Mouse (Mus musculus): ENCODE results near the gene Gm10142. TPM values are rescaled to one million over a fixed set of nuclear protein-coding genes. Genes with fewer than 3 reads are reported as not detected.
A peak's percentile ranks its signal among the peaks of the same experiment; 100 is the strongest.
"Not testable (repeated sequence)": the region's sequence is repeated elsewhere in the genome, so short reads cannot be mapped to it uniquely, and the experiment has no call there.

The Gm10142 gene
- polyA plus RNA-seq (2015; fragmentation: Nextera tagmentation; extraction: Ambion mirVana): not detected in 2 replicates

GRCm38 (mm10) chr10:77715507-77715906 is at the start of gene Gm10142:
Gene Gm10142 (plus strand): TSS chr10:77715807.
- ATAC-seq (ENCODE audit: low FRiP score): no peak

GRCm38 (mm10) chr10:77666342-77666741 is 49.3 kb upstream of the Gm10142 start:
- no peak overlapping the region for H3K27ac ChIP-seq
- peaks cover 8% of the 10 kb centered on the region; the same call in 1 of the 2 replicates for H3K27me3 ChIP-seq
- ATAC-seq (ENCODE audit: low FRiP score): no peak
- H3K9ac ChIP-seq: no peak overlapping the region
- H3K4me2 ChIP-seq: no peak overlapping the region
- H3K36me3 ChIP-seq: no peaks in the 10 kb centered on the region
- no peaks in the 10 kb centered on the region for H3K9me3 ChIP-seq
- H3K4me3 ChIP-seq: no peak overlapping the region
- no peaks in the 10 kb centered on the region for H3K4me1 ChIP-seq (replicated peaks)
- WGBS: 83% methylated on average over 8 of the region's 8 CpGs

More at GRCm38 (mm10) chr10:77715507-77715906, at the start of gene Gm10142:
- peaks cover 7% of the 10 kb centered on the region; the same call in 1 of the 2 replicates for H3K9me3 ChIP-seq
- no peaks in the 10 kb centered on the region for H3K4me1 ChIP-seq (replicated peaks)
- H3K4me2 ChIP-seq: no peak within 1 kb of the TSS
- WGBS: 74% methylated on average over 1 of the region's 1 CpGs
- H3K27me3 ChIP-seq: no peaks in the 10 kb centered on the region
- no peak within 1 kb of the TSS for H3K27ac ChIP-seq
- H3K4me3 ChIP-seq: no peak within 1 kb of the TSS
- no peaks in the 10 kb centered on the region for H3K36me3 ChIP-seq
- H3K9ac ChIP-seq: no peak within 1 kb of the TSS

GRCm38 (mm10) chr10:77667402-77667801 is 48.2 kb upstream of the Gm10142 start:
- no peak overlapping the region for H3K4me3 ChIP-seq
- 84% methylated on average over 4 of the region's 4 CpGs for WGBS
- no peaks in the 10 kb centered on the region for H3K36me3 ChIP-seq
- H3K9ac ChIP-seq: no peak overlapping the region
- no peaks in the 10 kb centered on the region for H3K9me3 ChIP-seq
- peaks cover 8% of the 10 kb centered on the region; the same call in 1 of the 2 replicates for H3K27me3 ChIP-seq
- H3K27ac ChIP-seq: no peak overlapping the region
- no peaks in the 10 kb centered on the region for H3K4me1 ChIP-seq (replicated peaks)
- no peak overlapping the region for H3K4me2 ChIP-seq
- ATAC-seq (ENCODE audit: low FRiP score): no peak

- H3K4me3 ChIP-seq: no peak overlapping the region
- H3K27ac ChIP-seq: no peak overlapping the region
- H3K9ac ChIP-seq: no peak overlapping the region
- no peaks in the 10 kb centered on the region for H3K36me3 ChIP-seq
- ATAC-seq (ENCODE audit: low FRiP score): no peak
- peaks cover 17% of the 10 kb centered on the region for H3K27me3 ChIP-seq
- H3K4me2 ChIP-seq: no peak overlapping the region
- 80% methylated on average over 4 of the region's 4 CpGs for WGBS
- H3K9me3 ChIP-seq: no peaks in the 10 kb centered on the region
- H3K4me1 ChIP-seq (replicated peaks): no peaks in the 10 kb centered on the region
These were observed 44.9 kb upstream of the Gm10142 start for GRCm38 (mm10) chr10:77670710-77671109.

GRCm38 (mm10) chr10:77671519-77671918 is 44.1 kb upstream of the Gm10142 start:
- 85% methylated on average over 4 of the region's 4 CpGs for WGBS
- Histone ChIP-seq H3K9me3 (no peaks in the 10 kb centered on the region), H3K27me3 (peaks cover 25% of the 10 kb centered on the region), H3K4me3 (no peak overlapping the region), H3K4me1 (replicated peaks) (no peaks in the 10 kb centered on the region), H3K4me2 (no peak overlapping the region), H3K27ac (no peak overlapping the region), H3K9ac (no peak overlapping the region), H3K36me3 (no peaks in the 10 kb centered on the region)
- no peak for ATAC-seq (ENCODE audit: low FRiP score)

- no peak for ATAC-seq (ENCODE audit: low FRiP score)
- H3K36me3 ChIP-seq: no peaks in the 10 kb centered on the region
- peaks cover 14% of the 10 kb centered on the region for H3K4me1 ChIP-seq (replicated peaks)
- H3K4me2 ChIP-seq: no peak overlapping the region
- no peaks in the 10 kb centered on the region for H3K9me3 ChIP-seq
- H3K9ac ChIP-seq: no peak overlapping the region
- 59% methylated on average over 13 of the region's 13 CpGs for WGBS
- peaks cover 47% of the 10 kb centered on the region for H3K27me3 ChIP-seq
- H3K27ac ChIP-seq: no peak overlapping the region
- no peak overlapping the region for H3K4me3 ChIP-seq
These were observed 41.8 kb upstream of the Gm10142 start for GRCm38 (mm10) chr10:77673765-77674164.

- Histone ChIP-seq H3K4me1 (replicated peaks) (peaks cover 14% of the 10 kb centered on the region), H3K27ac (no peak overlapping the region), H3K9ac (peak overlapping the region; percentile 53), H3K4me3 (peak overlapping the region; percentile 37), H3K9me3 (no peaks in the 10 kb centered on the region), H3K4me2 (peak overlapping the region; percentile 71), H3K36me3 (no peaks in the 10 kb centered on the region), H3K27me3 (peaks cover 56% of the 10 kb centered on the region)
- under 1% methylated on average over 34 of the region's 35 CpGs for WGBS
- 0 out of 2 replicates have a peak, but pooled peaks have one; percentile 52 for ATAC-seq (ENCODE audit: low FRiP score)
These were observed 38.0 kb upstream of the Gm10142 start for GRCm38 (mm10) chr10:77677562-77677961.

GRCm38 (mm10) chr10:77682994-77683393 is 32.6 kb upstream of the Gm10142 start:
- H3K27me3 ChIP-seq: peaks cover 59% of the 10 kb centered on the region
- H3K9me3 ChIP-seq: no peaks in the 10 kb centered on the region
- H3K4me1 ChIP-seq (replicated peaks): peaks cover 24% of the 10 kb centered on the region
- ATAC-seq (ENCODE audit: low FRiP score): no peak
- H3K9ac ChIP-seq: no peak overlapping the region
- no peak overlapping the region for H3K4me2 ChIP-seq
- H3K27ac ChIP-seq: no peak overlapping the region
- H3K36me3 ChIP-seq: no peaks in the 10 kb centered on the region
- H3K4me3 ChIP-seq: no peak overlapping the region
- 77% methylated on average over 7 of the region's 7 CpGs for WGBS

- Histone ChIP-seq H3K27ac (no peak overlapping the region), H3K4me2 (no peak overlapping the region), H3K4me1 (replicated peaks) (peaks cover 23% of the 10 kb centered on the region), H3K36me3 (no peaks in the 10 kb centered on the region), H3K9ac (no peak overlapping the region), H3K27me3 (peaks cover 58% of the 10 kb centered on the region), H3K4me3 (no peak overlapping the region), H3K9me3 (no peaks in the 10 kb centered on the region)
- 39% methylated on average over 8 of the region's 8 CpGs for WGBS
- no peak for ATAC-seq (ENCODE audit: low FRiP score)
These were observed 31.4 kb upstream of the Gm10142 start for GRCm38 (mm10) chr10:77684181-77684580.

GRCm38 (mm10) chr10:77685895-77686664 is 29.5 kb upstream of the Gm10142 start, which contains the start of gene Tspear:
Gene Tspear (plus strand): TSS chr10:77686569.
- H3K9me3 ChIP-seq: no peaks in the 10 kb centered on the region
- H3K4me2 ChIP-seq: no peak within 1 kb of the TSS
- H3K27me3 ChIP-seq: peaks cover 53% of the 10 kb centered on the region
- ATAC-seq (ENCODE audit: low FRiP score): no peak
- H3K4me3 ChIP-seq: no peak within 1 kb of the TSS
- H3K4me1 ChIP-seq (replicated peaks): peaks cover 33% of the 10 kb centered on the region
- no peak within 1 kb of the TSS for H3K9ac ChIP-seq
- 7% methylated on average over 22 of the region's 22 CpGs for WGBS
- no peaks in the 10 kb centered on the region for H3K36me3 ChIP-seq
- H3K27ac ChIP-seq: no peak within 1 kb of the TSS

GRCm38 (mm10) chr10:77687021-77687420 is 28.6 kb upstream of the Gm10142 start:
- Histone ChIP-seq H3K4me3 (no peak overlapping the region), H3K4me1 (replicated peaks) (peaks cover 33% of the 10 kb centered on the region), H3K9ac (no peak overlapping the region), H3K9me3 (no peaks in the 10 kb centered on the region), H3K27ac (no peak overlapping the region), H3K27me3 (peaks cover 53% of the 10 kb centered on the region), H3K4me2 (no peak overlapping the region), H3K36me3 (no peaks in the 10 kb centered on the region)
- no peak for ATAC-seq (ENCODE audit: low FRiP score)
- WGBS: 31% methylated on average over 10 of the region's 10 CpGs

GRCm38 (mm10) chr10:77690356-77690807 is 25.2 kb upstream of the Gm10142 start, which contains the start of gene Gm19402:
Gene Gm19402 (minus strand): TSS chr10:77690757.
- 78% methylated on average over 3 of the region's 3 CpGs for WGBS
- not testable (repeated sequence) for ATAC-seq (ENCODE audit: low FRiP score); H3K4me2 ChIP-seq

GRCm38 (mm10) chr10:77697133-77697532 is 18.5 kb upstream of the Gm10142 start, which contains the start of gene Gm9508:
Gene Gm9508 (minus strand): TSS chr10:77697233.
- no peak within 1 kb of the TSS for H3K27ac ChIP-seq
- H3K9ac ChIP-seq: no peak within 1 kb of the TSS
- no peaks in the 10 kb centered on the region for H3K36me3 ChIP-seq
- H3K4me1 ChIP-seq (replicated peaks): no peaks in the 10 kb centered on the region
- H3K4me2 ChIP-seq: no peak within 1 kb of the TSS
- no peaks in the 10 kb centered on the region for H3K27me3 ChIP-seq
- no peaks in the 10 kb centered on the region for H3K9me3 ChIP-seq
- WGBS: 42% methylated on average over 4 of the region's 4 CpGs
- ATAC-seq (ENCODE audit: low FRiP score): no peak
- H3K4me3 ChIP-seq: no peak within 1 kb of the TSS

More at GRCm38 (mm10) chr10:77690356-77690807, 25.2 kb upstream of the Gm10142 start, which contains the start of gene Gm19402:
- H3K9me3 ChIP-seq, H3K9ac ChIP-seq, H3K4me3 ChIP-seq, H3K36me3 ChIP-seq, H3K27ac ChIP-seq: not testable (repeated sequence)
- peaks cover 36% of the 10 kb centered on the region for H3K27me3 ChIP-seq
- H3K4me1 ChIP-seq (replicated peaks): peaks cover 26% of the 10 kb centered on the region

All from hindbrain, embryonic 13.5 days (tissue).